Mouse (Mus musculus): ENCODE data around the gene Fgfr2.

- TF ChIP-seq EP300 (IDR thresholded peaks at IDR 0.05), result no peak
- TF ChIP-seq CTCF (IDR thresholded peaks at IDR 0.05), result no peak
These were observed 1467.1 kb downstream of the Fgfr2 start for GRCm38 (mm10) chr7:131656017-131656416.
